Mouse (Mus musculus): ENCODE measurements at regions not wholly inside any gene's neighbourhood (a gene's known extent, or its start where the extent isn't known, plus 50 kb on each side); places are given as distances from the start of the nearest gene placed in this dataset.

- TF ChIP-seq CTCF (IDR thresholded peaks at IDR 0.05), result no peak
- no peak for TF ChIP-seq EP300 (IDR thresholded peaks at IDR 0.05)
Observed at GRCm38 (mm10) chr15:59888996-59889395, 127.4 kb downstream of the 4933412E24Rik start.
